Mouse (Mus musculus) hindbrain, embryonic 13.5 days (tissue): ENCODE measurements around the gene Adgre4. TPM values are rescaled to one million over a fixed set of nuclear protein-coding genes. Genes with fewer than 3 reads are reported as not detected.

ENCODE experiments used
- ATAC-seq: fragments of 200-750 bp; cut with Nextera tagmentation; 2 replicates; pipeline ENCODE4 v1.8.0; 2017; ENCODE audit warnings: moderate TSS enrichment; ENCODE audit not compliant: low FRiP score
- H3K27ac ChIP-seq: fragments of 300-500 bp; sonication (generic); 2 replicates; pipeline ENCODE4 v1.5.1; 2015; ENCODE audit warnings: inconsistent platforms, mild to moderate bottlenecking, moderate library complexity
- H3K27me3 ChIP-seq: fragments of 300-500 bp; sonication (generic); 2 replicates; pipeline ENCODE4 v1.6.1; 2015; ENCODE audit warnings: mild to moderate bottlenecking, inconsistent platforms
- H3K36me3 ChIP-seq: fragments of 300-500 bp; sonication (generic); 2 replicates; pipeline ENCODE4 v1.6.1; 2015; ENCODE audit warnings: mild to moderate bottlenecking, inconsistent platforms
- H3K4me1 ChIP-seq: fragments of 300-500 bp; sonication (generic); replicated peaks from 2 replicates; pipeline ENCODE4 v1.6.1; 2015; ENCODE audit warnings: inconsistent platforms
- H3K4me2 ChIP-seq: fragments of 300-500 bp; sonication (generic); 2 replicates; pipeline ENCODE4 v1.6.1; 2015; ENCODE audit warnings: inconsistent platforms, mild to moderate bottlenecking, moderate library complexity
- H3K4me3 ChIP-seq: fragments of 300-500 bp; sonication (generic); 2 replicates; pipeline ENCODE4 v1.5.1; 2015; ENCODE audit warnings: mild to moderate bottlenecking, inconsistent platforms
- H3K9ac ChIP-seq: fragments of 300-500 bp; sonication (generic); 2 replicates; pipeline ENCODE4 v1.6.1; 2015; ENCODE audit warnings: mild to moderate bottlenecking, inconsistent platforms
- H3K9me3 ChIP-seq: fragments of 300-500 bp; sonication (generic); 2 replicates; pipeline ENCODE4 v1.6.1; 2016; ENCODE audit warnings: inconsistent platforms
- WGBS: fragments of 180-500 bp; shearing (Covaris S2); methylation state at CpG from one replicate; pipeline ENCODE4 v1.1.7; 2015; 5-methylcytosine and 5-hydroxymethylcytosine counted together
- polyA plus RNA-seq: library from polyadenylated mRNA; unstranded; fragments of >200 nt; fragmentation: Nextera tagmentation; extraction: Ambion mirVana; gene quantifications from 2 replicates; pipeline ENCODE4 v1.2.1, GENCODE M21; 2015

Gene Adgre4
- 0.08 and 0.25 TPM in 2 replicates for polyA plus RNA-seq

- no peaks in the 10 kb centered on the region for H3K9me3 ChIP-seq
- H3K9ac ChIP-seq = no peak within 1 kb of the TSS
- H3K4me3 ChIP-seq = no peak within 1 kb of the TSS
- H3K36me3 ChIP-seq = no peaks in the 10 kb centered on the region
- no peaks in the 10 kb centered on the region for H3K27me3 ChIP-seq
- ATAC-seq = no peak
- no peak within 1 kb of the TSS for H3K4me2 ChIP-seq
- 78% methylated on average over 2 of the region's 2 CpGs for WGBS
- no peak within 1 kb of the TSS for H3K27ac ChIP-seq
- H3K4me1 ChIP-seq = no peaks in the 10 kb centered on the region
These were observed at the start of gene Adgre4 for GRCm38 (mm10) chr17:55749786-55750185. TSS of gene Adgre4 (plus strand) at chr17:55749984.

- no peak overlapping the region for H3K27ac ChIP-seq
- 63% methylated on average over 3 of the region's 3 CpGs for WGBS
- H3K4me3 ChIP-seq = no peak overlapping the region
- no peak overlapping the region for H3K4me2 ChIP-seq
- peaks cover 28% of the 10 kb centered on the region for H3K36me3 ChIP-seq
- H3K27me3 ChIP-seq = no peaks in the 10 kb centered on the region
- no peaks in the 10 kb centered on the region for H3K9me3 ChIP-seq
- no peaks in the 10 kb centered on the region for H3K4me1 ChIP-seq
- no peak overlapping the region for H3K9ac ChIP-seq
- ATAC-seq = peak; percentile 69
These were observed 47.5 kb upstream of the Adgre4 start for GRCm38 (mm10) chr17:55702161-55702820.

GRCm38 (mm10) chr17:55702865-55703264 lies 46.9 kb upstream of the Adgre4 start:
- H3K4me2 ChIP-seq = no peak overlapping the region
- no peak overlapping the region for H3K9ac ChIP-seq
- 60% methylated on average over 5 of the region's 5 CpGs for WGBS
- H3K4me3 ChIP-seq = no peak overlapping the region
- H3K4me1 ChIP-seq = no peaks in the 10 kb centered on the region
- ATAC-seq = no peak
- H3K9me3 ChIP-seq = no peaks in the 10 kb centered on the region
- H3K27me3 ChIP-seq = no peaks in the 10 kb centered on the region
- no peak overlapping the region for H3K27ac ChIP-seq
- peaks cover 22% of the 10 kb centered on the region for H3K36me3 ChIP-seq

GRCm38 (mm10) chr17:55711984-55712811 lies 37.6 kb upstream of the Adgre4 start, which contains the start of gene Pot1b:
TSS of gene Pot1b (minus strand) at chr17:55712628.
- H3K27ac ChIP-seq = peak within 1 kb of the TSS; percentile 55; the same call in 1 of the 2 replicates
- H3K9me3 ChIP-seq = no peaks in the 10 kb centered on the region
- H3K36me3 ChIP-seq = peaks cover 9% of the 10 kb centered on the region
- H3K27me3 ChIP-seq = no peaks in the 10 kb centered on the region
- WGBS = under 1% methylated on average over 37 of the region's 37 CpGs
- peak; percentile 98 for ATAC-seq
- H3K4me1 ChIP-seq = no peaks in the 10 kb centered on the region
- peak within 1 kb of the TSS; percentile 63 for H3K4me2 ChIP-seq
- peak within 1 kb of the TSS; percentile 75 for H3K4me3 ChIP-seq
- peak within 1 kb of the TSS; percentile 71 for H3K9ac ChIP-seq

- Histone ChIP-seq H3K4me1 (no peaks in the 10 kb centered on the region), H3K9ac (no peak overlapping the region), H3K36me3 (no peaks in the 10 kb centered on the region), H3K27me3 (no peaks in the 10 kb centered on the region), H3K9me3 (no peaks in the 10 kb centered on the region), H3K4me3 (no peak overlapping the region), H3K4me2 (no peak overlapping the region), H3K27ac (no peak overlapping the region)
- WGBS = 78% methylated on average over 1 of the region's 1 CpGs
- no peak for ATAC-seq
These were observed 28.5 kb upstream of the Adgre4 start for GRCm38 (mm10) chr17:55721270-55721669.

- no peak overlapping the region for H3K4me2 ChIP-seq
- no peak overlapping the region for H3K27ac ChIP-seq
- no peak overlapping the region for H3K4me3 ChIP-seq
- no peak for ATAC-seq
- H3K9me3 ChIP-seq = no peaks in the 10 kb centered on the region
- no peak overlapping the region for H3K9ac ChIP-seq
- no peaks in the 10 kb centered on the region for H3K27me3 ChIP-seq
- H3K36me3 ChIP-seq = no peaks in the 10 kb centered on the region
- H3K4me1 ChIP-seq = no peaks in the 10 kb centered on the region
- 84% methylated on average over 2 of the region's 2 CpGs for WGBS
These were observed 27.5 kb upstream of the Adgre4 start for GRCm38 (mm10) chr17:55722250-55722649.

- no peak for ATAC-seq
- H3K9ac ChIP-seq = no peak overlapping the region
- no peak overlapping the region for H3K4me3 ChIP-seq
- WGBS = 85% methylated on average over 2 of the region's 2 CpGs
- no peak overlapping the region for H3K27ac ChIP-seq
- no peaks in the 10 kb centered on the region for H3K27me3 ChIP-seq
- no peaks in the 10 kb centered on the region for H3K4me1 ChIP-seq
- H3K4me2 ChIP-seq = no peak overlapping the region
- H3K9me3 ChIP-seq = no peaks in the 10 kb centered on the region
- H3K36me3 ChIP-seq = no peaks in the 10 kb centered on the region
These were observed 23.6 kb upstream of the Adgre4 start for GRCm38 (mm10) chr17:55726193-55726592.

- WGBS = 88% methylated on average over 1 of the region's 1 CpGs
- H3K27me3 ChIP-seq = no peaks in the 10 kb centered on the region
These were observed 13.1 kb upstream of the Adgre4 start for GRCm38 (mm10) chr17:55736675-55737074.

GRCm38 (mm10) chr17:55751170-55751569 lies 1.4 kb downstream of the Adgre4 start:
- 78% methylated on average over 2 of the region's 2 CpGs for WGBS
- Histone ChIP-seq H3K4me2 (no peak overlapping the region), H3K27me3 (no peaks in the 10 kb centered on the region), H3K27ac (no peak overlapping the region), H3K4me3 (no peak overlapping the region), H3K36me3 (no peaks in the 10 kb centered on the region), H3K4me1 (no peaks in the 10 kb centered on the region), H3K9ac (no peak overlapping the region), H3K9me3 (no peaks in the 10 kb centered on the region)
- ATAC-seq = no peak

More at GRCm38 (mm10) chr17:55736675-55737074, 13.1 kb upstream of the Adgre4 start:
- Histone ChIP-seq H3K9ac (no peak overlapping the region), H3K9me3 (no peaks in the 10 kb centered on the region), H3K4me1 (no peaks in the 10 kb centered on the region), H3K27ac (no peak overlapping the region), H3K4me2 (no peak overlapping the region), H3K36me3 (no peaks in the 10 kb centered on the region), H3K4me3 (no peak overlapping the region)
- ATAC-seq = no peak

GRCm38 (mm10) chr17:55813642-55814041 lies 63.9 kb downstream of the Adgre4 start:
- Histone ChIP-seq H3K9ac (no peak overlapping the region), H3K4me2 (no peak overlapping the region), H3K9me3 (no peaks in the 10 kb centered on the region), H3K27ac (no peak overlapping the region), H3K4me1 (no peaks in the 10 kb centered on the region), H3K36me3 (no peaks in the 10 kb centered on the region), H3K4me3 (no peak overlapping the region), H3K27me3 (no peaks in the 10 kb centered on the region)
- ATAC-seq = no peak

- H3K4me1 ChIP-seq = no peaks in the 10 kb centered on the region
- no peak overlapping the region for H3K4me2 ChIP-seq
- no peaks in the 10 kb centered on the region for H3K9me3 ChIP-seq
- no peak overlapping the region for H3K9ac ChIP-seq
- no peaks in the 10 kb centered on the region for H3K36me3 ChIP-seq
- no peak overlapping the region for H3K4me3 ChIP-seq
- 94% methylated on average over 4 of the region's 4 CpGs for WGBS
- no peak overlapping the region for H3K27ac ChIP-seq
- ATAC-seq = no peak
- no peaks in the 10 kb centered on the region for H3K27me3 ChIP-seq
These were observed 67.1 kb downstream of the Adgre4 start for GRCm38 (mm10) chr17:55816853-55817252.

GRCm38 (mm10) chr17:55821566-55821965 lies 71.8 kb downstream of the Adgre4 start:
- ATAC-seq = no peak
- no peak overlapping the region for H3K27ac ChIP-seq
- H3K9ac ChIP-seq = no peak overlapping the region
- 78% methylated on average over 1 of the region's 1 CpGs for WGBS
- H3K4me3 ChIP-seq = no peak overlapping the region
- H3K27me3 ChIP-seq = no peaks in the 10 kb centered on the region
- no peak overlapping the region for H3K4me2 ChIP-seq
- H3K4me1 ChIP-seq = no peaks in the 10 kb centered on the region
- H3K9me3 ChIP-seq = no peaks in the 10 kb centered on the region
- no peaks in the 10 kb centered on the region for H3K36me3 ChIP-seq
